Mouse (Mus musculus): ENCODE results near the gene Phf11a.
"Not testable (repeated sequence)": the region's sequence is repeated elsewhere in the genome, so short reads cannot be mapped to it uniquely, and the experiment has no call there.

Gene Phf11a

DNA sequence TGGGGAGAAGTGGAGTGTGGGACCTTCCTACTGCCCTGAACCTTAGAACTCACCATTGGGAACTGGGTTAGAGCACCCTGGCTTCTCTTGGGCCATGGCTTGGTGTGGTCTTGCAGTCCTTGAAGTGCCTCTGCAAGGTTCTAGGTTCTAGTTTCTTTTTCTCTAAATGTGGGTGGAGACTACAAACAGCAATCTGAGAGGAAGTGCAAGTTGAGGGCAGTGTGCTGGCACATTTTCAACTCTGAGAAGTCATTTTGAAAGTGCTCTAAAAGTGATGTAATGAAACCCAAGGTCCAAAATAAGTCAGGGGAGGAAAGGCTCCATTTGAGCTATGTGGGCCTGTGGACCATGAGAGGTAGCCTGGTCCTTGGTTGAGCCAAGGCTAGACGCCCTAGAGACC is at the start of gene Phf11a:
Gene Phf11a, minus strand, starts transcription at position 132 of the 400 bp plus-strand sequence.
- not testable (repeated sequence) for DNase-seq

DNA sequence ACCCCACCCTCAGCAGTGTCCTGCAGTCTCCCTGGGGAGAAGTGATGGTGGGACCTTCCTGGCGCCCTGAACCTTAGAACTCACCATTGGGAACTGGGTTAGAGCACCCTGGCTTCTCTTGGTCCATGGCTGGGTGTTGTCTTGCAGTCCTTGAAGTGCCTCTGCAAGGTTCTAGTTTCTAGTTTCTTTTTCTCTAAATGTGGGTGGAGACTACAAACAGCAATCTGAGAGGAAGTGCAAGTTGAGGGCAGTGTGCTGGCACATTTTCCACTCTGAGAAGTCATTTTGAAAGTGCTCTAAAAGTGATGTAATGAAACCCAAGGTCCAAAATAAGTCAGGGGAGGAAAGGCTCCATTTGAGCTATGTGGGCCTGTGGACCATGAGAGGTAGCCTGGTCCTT is 43.9 kb upstream of the Phf11a start, which contains the start of gene Phf11b:
Gene Phf11b, minus strand, starts transcription at position 163 of the 400 bp plus-strand sequence.
- not testable (repeated sequence) for DNase-seq

DNA sequence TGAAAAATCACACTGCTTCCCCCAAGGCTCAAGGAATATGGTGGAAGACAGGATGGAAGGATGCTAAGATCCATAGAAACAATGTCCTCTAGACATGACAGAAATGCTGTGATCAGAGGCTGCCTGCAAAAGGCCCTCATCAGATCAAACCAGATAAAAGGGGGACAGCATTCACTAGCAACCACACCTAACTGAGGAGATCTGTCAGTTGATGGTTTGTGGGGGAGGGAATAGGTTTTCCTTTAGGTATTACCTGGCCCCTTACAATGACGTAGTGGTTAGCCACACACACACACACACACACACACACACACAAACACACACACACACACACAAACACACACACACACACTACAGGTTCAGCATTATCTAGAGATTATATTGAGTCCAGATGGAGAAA is 42.2 kb upstream of the Phf11a start:
- no peak for DNase-seq

DNA sequence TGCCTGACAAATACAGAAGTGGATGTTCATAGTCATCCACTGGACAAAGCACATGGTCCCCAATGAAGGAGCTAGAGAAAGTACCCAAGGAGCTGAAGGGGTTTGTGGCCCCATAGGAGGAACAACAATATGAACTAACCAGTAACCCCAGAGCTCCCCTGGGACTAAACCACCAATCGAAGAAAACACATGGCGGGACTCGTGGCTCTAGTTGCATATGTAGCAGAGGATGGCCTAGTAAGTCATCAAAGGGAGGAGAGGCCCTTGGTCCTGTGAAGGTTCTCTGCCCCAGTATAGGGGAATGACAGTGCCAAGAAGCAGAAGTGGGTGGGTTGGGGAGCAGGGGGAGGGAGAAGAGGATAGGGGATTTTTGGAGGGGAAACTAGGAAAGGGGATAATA is 38.7 kb upstream of the Phf11a start:
- not testable (repeated sequence) for DNase-seq

DNA sequence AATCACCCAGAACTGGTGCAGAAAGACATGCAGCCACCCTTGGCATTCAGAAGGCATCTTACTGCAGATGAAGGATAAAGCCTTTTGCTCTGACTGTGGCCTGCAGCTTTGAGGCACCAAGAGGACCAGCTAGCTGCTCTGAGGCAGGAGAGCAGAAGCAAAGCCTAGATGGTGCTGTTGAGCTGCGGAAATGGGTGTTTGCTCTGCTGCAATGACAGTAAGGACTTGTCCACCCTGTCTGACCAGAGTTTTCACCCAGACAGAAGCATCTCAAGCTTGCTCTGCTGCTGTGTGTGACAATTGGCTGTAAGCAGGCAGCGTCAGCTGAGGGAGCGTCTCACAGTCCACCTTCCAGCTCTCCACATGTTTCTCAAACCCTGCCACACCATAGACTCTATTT is 33.2 kb upstream of the Phf11a start:
- DNase-seq: peak; percentile 10

GRCm38 (mm10) chr14:59319970-59320369 is 22.6 kb upstream of the Phf11a start:
- not testable (repeated sequence) for DNase-seq

- DNase-seq: not testable (repeated sequence)
Measured at GRCm38 (mm10) chr14:59319036-59319435, 21.7 kb upstream of the Phf11a start.

DNA sequence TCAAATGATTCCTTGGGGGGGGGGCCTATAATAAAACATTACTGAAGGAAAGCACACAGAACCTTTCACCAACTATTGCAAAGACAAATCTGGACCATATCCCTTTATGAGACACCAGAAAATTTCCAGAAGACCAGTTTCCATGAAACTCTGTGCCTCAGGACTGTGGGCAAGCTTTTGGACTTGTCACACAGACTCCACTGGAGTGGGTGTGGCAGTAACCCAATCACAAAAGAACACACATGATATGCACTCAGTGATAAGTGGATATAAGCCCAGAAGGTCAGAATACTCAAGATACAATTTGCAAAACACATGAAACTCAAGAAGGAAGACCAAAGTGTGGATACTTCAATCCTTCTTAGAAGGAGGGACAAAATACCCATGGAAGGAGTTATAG is 5.6 kb downstream of the Phf11a start:
- not testable (repeated sequence) for DNase-seq

DNA sequence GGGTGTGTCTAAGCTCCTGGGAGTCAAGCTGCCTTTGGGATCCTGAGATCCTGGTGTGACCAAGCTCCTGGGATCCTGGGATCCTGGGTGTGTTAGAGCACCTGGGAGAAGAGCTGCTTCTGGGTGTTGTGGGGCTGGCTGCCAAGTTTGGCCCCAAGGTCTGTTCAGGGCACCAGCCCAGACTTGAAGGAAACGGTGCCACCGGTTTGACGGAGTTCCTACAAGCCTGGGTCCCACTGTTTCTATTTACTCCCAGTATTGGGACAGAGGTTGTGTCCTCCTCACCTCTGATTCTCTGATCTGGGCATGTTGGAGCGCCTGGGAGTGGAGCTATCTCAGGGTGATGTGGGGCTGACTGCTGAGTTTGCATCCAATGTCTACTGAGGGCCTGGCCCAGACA is 22.4 kb downstream of the Phf11a start:
- DNase-seq: not testable (repeated sequence)

- no peak for DNase-seq
Measured at GRCm38 (mm10) chr14:59260056-59260455, 37.3 kb downstream of the Phf11a start, which contains the start of gene Gm6904. TSS of gene Gm6904 (minus strand) at chr14:59260216.

- not testable (repeated sequence) for DNase-seq
Measured at GRCm38 (mm10) chr14:59255861-59256260, 41.5 kb downstream of the Phf11a start.

GRCm38 (mm10) chr14:59250350-59250749 is 47.0 kb downstream of the Phf11a start:
- not testable (repeated sequence) for DNase-seq

- DNase-seq: no peak
Measured at GRCm38 (mm10) chr14:59233635-59234034, 63.7 kb downstream of the Phf11a start.

GRCm38 (mm10) chr14:59232003-59232402 is 65.3 kb downstream of the Phf11a start:
- DNase-seq: peak; percentile 47

GRCm38 (mm10) chr14:59230331-59230966 is 66.9 kb downstream of the Phf11a start:
- no peak for DNase-seq

- no peak for DNase-seq
Measured at GRCm38 (mm10) chr14:59229822-59230221, 67.5 kb downstream of the Phf11a start.

All from liver (tissue).